Mouse (Mus musculus) embryonic stem cell, embryonic (primary cell): ENCODE measurements around the gene Reln.

Source experiments
- CTCF ChIA-PET, 4 experiments: fragments of 300-600 bp in 2 of 4; fragments of 350-600 bp in 2 of 4; sonication (Branson Sonifier 250); formaldehyde crosslinking; loops; one replicate each; lab custom pipeline; 2022; ENCODE audit warnings: inconsistent platforms in 2 of 4; lab: Charles Lee
- POLR2A ChIA-PET, 4 experiments: fragments of 300-600 bp in 2 of 4; fragments of 350-600 bp in 2 of 4; sonication (Branson Sonifier 250); formaldehyde crosslinking; loops; one replicate each; lab custom pipeline; 2022; ENCODE audit warnings: antibody characterized with exemption in 4 of 4, inconsistent platforms in 1 of 4; lab: Charles Lee

The Reln gene

DNA sequence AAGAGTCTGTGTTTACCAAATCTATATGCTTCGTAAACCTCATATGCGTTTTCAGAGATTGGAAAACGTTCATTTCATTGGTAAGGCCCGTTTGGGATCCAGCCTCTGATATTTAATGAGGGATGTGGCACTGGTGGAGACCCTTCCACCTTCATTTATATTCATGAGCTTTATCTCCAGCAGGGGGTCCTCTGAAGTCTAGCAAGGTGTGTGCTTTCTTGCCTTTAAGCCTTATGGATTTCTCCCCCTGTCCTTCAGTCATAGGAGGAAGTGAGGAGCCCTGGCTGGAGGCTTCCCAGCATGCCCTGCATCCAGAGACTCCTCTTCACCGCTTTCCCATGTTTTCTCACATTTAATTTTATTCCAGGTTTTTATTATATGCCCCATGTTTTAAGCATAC is 269.5 kb downstream of the Reln start:
- ChIA-PET CTCF (no interaction called here), POLR2A (no interaction called here)

DNA sequence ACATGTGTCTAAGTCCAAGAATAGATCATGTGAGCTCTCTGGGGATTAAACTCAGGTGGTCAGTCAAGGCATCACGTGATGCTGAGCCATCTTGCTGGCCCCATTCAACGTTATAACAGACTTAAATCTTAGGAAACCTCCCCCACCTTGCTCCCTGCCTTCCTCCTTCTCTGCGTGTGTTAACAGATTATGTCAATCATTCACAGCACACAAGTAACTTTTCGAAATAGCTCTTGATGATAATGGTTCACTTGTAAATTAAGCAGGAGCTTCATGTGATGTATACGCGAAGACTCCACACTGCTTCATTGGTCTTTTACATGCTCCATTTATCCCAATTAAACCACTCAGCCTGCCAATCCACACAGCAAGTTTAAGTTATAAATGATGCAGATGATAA is 271.9 kb downstream of the Reln start:
- POLR2A ChIA-PET = no interaction called here
- CTCF ChIA-PET = no interaction called here

DNA sequence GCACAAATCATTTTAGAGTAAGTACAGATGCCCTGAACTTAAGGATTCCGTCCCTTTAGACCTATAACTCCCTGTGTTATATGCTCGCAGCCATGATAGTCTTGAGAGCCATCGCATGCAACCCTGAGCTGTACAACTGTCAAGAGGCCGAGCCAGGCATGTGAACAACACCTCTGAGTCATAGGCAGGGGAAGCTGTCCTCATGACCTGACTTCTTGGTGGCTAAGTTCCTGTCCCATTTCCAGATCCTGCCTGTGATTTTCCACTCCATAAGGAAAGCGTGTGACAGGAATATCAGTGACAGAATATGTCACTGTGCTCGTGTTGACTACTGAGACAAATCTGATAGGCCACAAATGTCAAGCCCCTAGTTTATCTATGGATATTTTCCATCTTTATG is 285.3 kb downstream of the Reln start:
- CTCF ChIA-PET = no interaction called here
- POLR2A ChIA-PET = no interaction called here

DNA sequence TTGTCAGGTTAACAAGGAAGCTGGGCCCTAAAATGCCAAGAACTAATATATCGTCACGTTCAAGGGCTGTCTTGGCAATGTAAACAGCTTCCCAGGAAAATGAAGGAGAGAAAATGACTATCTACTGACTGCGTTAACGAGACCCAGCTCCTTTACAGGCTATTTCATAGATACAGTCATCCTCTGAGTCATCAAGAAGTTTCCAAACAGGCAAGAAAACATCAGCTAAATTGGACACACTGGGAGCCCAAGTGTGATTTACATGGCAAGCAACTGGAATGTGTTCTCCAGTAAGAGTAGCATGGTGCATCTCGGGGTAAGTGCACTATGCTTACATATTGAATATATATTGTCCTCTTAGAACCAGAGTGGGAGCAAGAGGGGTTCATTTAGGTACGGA is 302.7 kb downstream of the Reln start:
- POLR2A ChIA-PET = no interaction called here

DNA sequence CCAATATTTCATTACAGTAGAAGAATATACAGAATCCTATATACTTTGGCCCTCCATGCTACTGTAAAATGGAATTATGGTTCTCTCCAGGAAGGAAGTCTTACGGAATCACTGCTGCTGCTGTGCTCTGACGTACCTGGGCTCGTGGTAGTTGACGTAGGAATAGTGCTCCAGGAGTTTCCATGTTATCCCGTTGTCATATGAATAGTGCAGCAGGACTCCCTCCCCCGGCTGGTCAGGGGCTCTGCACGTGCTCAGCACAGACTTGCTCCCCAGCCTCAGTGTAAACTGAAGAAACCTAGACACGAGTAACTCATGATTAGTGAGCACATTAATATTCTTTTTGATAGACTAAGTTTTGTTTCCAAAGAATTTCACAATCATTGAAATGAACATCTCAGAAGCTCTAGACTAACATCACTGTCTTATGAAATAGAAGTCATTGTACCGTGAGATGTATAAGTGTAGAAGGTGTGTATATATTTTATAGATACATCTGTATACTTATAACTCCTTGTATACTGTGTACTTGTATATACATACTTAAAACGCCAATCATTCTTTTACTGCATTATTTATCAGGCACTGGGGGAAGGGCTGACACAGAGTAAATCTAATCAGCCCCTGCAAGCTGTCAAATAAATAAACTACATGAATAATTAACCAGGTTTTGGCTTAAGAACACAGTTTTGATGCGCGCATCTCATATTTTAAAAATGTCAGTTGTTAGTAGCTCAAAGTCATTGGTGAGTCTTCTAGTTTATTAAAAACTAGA is 304.9 kb downstream of the Reln start:
- ChIA-PET CTCF (no interaction called here), POLR2A (interaction anchor here in 1 of 4 experiments (0.5 kb wide), 1 partner anchor 10 kb away, joined by 3 read pairs; no protein-coding TSS in a partner anchor)

More for the DNA sequence above, 302.7 kb downstream of the Reln start:
- CTCF ChIA-PET = no interaction called here

DNA sequence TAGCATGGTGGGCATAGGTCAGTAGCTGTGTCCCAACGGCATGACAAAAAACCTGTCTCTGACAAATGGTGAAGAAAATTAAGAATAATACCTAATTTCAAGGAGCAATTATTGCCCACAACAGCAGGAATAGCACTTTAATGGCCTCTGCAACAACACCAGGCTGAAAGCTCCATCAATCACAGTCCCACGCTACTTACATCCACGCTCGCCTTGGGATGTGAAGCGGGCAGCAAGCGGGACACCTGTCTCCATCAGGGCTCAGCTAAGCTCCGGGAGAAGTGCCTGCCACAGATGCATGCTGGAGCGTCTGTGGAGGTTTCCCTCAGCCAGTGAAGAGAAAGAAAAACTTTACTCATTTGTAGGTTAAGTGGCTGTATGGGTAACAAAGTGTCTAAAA is 309.3 kb downstream of the Reln start:
- CTCF ChIA-PET = no interaction called here
- POLR2A ChIA-PET = no interaction called here

DNA sequence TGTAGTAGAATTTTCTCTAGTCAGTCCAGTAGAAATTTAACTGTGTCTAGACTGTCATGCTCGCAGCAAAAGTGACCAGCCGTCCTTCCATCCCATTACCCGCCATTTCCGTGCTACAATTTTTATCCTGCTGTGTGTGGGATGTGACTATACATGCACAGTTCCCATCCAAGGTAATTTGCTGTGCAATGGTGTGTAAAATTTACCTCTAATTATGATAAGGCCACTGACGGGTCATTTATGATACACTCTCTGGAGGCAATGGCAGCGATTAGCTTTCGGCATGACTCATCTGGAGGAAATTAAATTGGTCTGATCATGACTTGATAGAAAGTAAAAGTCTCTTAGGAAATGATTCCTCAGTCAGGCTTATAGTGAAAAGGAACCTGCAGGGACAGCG is 311.5 kb downstream of the Reln start:
- ChIA-PET POLR2A (no interaction called here), CTCF (no interaction called here)

DNA sequence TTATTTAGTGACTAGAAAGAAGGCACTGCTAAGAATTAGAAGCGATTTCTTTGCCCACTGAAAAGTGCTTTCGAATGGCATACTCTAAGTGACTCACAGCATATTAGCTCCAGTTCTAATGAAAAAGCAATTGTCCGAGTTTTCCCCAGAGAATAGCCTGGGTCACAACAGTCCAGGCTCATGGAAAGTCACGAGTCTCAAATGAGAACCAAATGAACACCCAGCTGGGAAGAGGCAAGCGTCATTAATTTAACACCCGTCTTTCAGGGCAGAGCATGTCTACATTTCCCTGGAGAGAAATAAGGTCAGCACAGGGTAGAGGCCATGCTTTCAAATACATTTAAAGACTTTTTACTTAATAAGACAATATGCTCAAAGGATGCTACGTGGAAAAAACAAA is 312.8 kb downstream of the Reln start:
- ChIA-PET CTCF (no interaction called here), POLR2A (no interaction called here)

DNA sequence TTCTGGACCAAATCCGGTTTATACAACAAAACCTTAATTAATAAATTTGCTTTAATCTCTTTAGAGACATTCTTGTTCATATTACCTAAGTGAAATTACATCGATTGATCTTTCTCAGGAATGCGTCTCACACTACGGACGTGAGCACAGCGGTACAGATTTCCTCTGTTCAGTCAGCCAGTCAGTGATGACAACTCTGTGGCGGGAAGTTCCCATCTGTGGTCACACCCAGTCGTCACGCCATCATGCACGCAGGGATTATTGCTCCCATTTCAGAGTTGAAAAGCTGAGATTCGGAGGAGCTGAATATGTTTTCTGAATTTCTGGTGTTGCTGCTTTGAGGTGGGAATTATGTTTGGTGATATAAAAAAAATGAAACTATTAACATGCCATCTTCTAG is 316.1 kb downstream of the Reln start:
- CTCF ChIA-PET = no interaction called here

DNA sequence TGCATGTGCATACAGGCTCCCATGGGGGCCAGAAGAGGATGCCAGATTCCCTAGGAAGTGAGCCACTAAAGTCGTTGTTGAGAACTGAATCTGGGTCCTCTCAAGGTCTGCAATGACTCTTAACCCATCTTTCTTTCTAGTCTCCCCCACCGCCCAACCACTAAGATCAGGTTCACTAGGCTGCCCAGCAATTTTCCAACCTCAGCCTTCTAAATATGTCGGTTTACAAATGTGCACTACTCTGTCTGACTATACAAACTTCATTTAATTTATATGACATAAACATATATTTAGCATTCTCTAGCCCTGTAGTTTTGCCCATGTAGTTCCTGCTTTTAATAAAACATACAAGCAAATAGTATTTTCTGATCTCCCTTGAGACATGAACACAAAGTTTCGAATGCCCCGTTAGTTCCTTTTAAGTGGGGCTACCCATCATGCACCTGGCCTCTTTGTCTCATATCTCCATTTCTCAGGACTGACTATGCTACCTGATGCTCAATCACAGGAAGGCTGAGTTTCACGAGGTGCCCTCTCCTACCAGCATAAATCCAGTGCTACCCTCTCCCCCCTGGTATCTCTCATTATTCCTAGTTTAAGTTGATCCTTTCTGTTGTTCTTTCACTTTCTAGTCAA is 317.1 kb downstream of the Reln start:
- CTCF ChIA-PET = no interaction called here
- POLR2A ChIA-PET = no interaction called here

More for the DNA sequence above, 316.1 kb downstream of the Reln start:
- POLR2A ChIA-PET = no interaction called here

DNA sequence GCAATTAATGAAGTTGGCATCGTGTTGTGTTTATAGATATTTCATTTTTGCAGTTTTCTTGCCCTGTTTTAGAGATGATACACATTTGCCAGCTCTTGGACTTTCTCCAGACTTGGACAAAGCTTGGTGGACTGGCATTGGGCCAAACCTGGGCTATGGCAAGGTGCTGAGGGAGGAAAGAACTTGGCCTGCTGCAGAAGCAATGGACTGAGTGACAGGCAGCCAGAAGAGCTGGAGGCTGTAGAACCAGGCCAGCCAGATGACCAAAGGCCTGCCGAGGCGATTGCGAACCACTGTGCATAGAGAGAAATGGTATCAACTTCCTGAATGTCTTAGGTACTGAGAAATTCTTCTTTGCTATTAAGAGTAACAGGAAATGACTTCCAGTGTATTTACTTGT is 318.8 kb downstream of the Reln start:
- CTCF ChIA-PET = interaction anchor here in 1 of 4 experiments (0.6 kb wide), 1 partner anchor 1771 kb away, joined by 3 read pairs; no protein-coding TSS in a partner anchor
- POLR2A ChIA-PET = no interaction called here

DNA sequence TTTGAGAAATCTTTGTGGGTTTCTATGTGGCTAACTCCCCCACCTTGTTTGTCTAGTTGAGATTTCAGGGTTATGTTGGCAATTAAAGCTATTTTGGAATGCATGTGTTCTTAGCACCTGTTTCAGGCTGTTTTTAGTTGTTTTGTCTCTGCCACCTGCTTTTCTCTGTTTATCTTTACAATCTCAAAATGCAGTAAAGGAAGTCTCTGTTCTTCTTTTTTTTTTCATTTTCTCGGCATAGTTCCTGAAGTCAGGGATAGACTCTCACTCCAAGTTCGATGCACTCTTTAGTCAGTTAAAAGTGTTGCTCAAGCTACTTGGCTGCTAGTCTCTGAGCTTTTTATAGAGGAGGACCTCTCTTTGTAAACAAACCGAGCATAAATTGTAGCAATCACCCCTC is 320.4 kb downstream of the Reln start:
- ChIA-PET POLR2A (no interaction called here), CTCF (no interaction called here)

DNA sequence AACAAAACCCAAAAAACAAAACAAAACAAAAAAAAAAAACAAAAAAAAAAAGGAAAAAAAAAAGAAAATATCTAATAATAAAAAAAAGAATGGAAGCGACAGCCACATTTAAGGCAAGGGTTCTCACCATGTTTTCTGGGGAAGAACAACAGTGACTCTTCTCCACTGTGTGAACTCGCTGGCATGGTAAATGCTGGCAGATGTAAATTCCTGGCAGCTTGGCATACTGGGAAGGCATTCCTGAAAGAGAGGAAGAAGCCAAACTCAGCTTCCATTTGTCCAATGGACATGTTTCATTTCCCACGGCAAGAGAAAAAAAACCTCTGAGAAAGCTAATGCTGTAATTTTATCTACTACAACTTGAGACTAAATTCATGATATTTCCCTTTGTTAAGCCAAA is 326.6 kb downstream of the Reln start:
- CTCF ChIA-PET = no interaction called here
- POLR2A ChIA-PET = no interaction called here

DNA sequence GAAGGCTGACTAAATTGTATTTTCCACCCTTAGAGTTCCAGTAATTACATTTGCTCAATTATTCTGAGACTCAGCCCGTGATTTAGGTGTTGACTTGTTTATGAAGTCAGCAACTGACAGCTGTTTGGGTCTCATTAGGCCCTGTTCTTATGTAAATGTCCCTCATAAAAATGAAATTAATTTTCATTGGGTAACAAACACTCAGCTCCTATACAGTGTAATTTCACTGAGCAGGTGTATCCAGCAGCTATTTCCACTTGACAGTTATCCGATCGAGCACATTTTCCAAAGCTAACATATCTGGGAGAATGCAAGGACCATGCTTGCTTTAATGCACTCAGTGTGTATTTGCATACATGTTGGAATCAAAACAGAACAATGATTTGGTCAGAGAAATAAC is 330.0 kb downstream of the Reln start:
- CTCF ChIA-PET = no interaction called here
- POLR2A ChIA-PET = no interaction called here

DNA sequence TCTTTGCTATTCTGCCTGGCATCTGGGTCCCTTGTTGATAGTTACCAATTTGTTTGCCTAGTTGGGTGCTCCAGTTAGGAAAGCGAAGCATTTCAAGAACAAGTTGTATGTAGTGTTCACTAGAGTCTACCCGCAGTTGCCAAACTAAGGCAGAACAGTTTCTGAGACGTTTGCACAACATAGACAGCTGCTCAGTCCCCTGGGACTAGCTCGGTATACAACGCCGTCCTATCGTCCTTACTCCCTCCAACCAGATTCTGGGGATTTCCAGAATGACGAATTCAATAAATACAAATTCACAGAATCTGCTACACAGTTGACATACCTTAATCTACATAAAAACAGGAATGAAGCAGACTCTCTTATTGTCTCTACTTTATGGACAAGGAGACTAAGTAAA is 335.4 kb downstream of the Reln start:
- ChIA-PET POLR2A (no interaction called here), CTCF (no interaction called here)

DNA sequence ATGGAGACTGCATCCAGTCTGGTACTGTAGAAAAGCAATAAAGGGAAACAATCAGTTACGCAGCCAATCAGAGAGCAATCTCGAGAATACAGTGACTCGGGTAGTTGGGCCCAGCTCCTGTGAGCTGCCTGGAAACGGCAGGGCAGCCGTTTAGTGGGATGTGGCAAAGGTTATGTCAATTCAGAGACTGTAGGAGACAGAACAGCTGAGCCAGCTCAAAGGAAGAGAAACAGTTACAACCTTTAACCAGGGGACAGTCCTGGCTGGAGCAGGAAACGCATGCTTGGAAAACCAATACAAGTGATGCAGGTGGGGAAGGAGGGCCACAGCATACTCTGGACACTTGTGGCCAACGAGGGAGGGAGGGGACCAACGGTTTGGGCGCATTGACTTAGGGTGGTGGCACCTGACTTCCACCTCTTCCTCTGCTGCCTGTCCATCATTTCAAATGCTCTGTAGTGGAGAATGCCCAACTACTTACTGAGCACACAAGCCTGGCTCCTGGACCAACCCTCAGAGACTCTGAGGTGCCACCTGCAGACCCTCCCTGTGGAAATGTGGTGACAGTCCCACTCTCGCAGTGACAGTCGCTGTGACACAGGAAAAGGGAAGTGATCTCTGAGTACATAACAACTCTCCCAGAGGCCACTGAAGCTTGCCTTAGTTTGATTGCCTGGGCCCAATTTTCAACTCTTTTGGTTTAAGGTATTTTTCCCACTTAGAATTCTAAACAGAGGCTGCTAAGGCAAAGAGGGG is 337.0 kb downstream of the Reln start:
- POLR2A ChIA-PET = no interaction called here

DNA sequence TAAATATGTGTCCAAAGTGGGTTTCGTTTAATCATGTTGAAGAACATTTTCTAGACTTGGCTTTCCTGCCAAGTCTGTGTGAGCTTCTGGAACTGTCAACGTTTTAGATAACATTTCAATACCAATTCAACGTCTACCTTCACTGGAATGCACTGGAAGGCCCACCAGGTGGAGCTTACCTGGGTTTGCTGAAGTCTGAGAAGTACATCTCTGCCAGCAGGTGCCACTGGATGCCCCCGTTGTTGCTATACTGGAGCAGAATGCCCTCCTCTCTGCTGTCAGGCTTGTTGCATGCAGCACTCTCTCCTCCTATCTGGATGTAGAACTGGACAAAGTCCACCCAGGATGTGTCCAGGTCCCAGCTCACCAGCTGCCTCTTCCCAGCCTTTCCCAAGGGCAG is 340.6 kb downstream of the Reln start:
- POLR2A ChIA-PET = no interaction called here
- CTCF ChIA-PET = no interaction called here

More for the DNA sequence above, 337.0 kb downstream of the Reln start:
- CTCF ChIA-PET = no interaction called here

DNA sequence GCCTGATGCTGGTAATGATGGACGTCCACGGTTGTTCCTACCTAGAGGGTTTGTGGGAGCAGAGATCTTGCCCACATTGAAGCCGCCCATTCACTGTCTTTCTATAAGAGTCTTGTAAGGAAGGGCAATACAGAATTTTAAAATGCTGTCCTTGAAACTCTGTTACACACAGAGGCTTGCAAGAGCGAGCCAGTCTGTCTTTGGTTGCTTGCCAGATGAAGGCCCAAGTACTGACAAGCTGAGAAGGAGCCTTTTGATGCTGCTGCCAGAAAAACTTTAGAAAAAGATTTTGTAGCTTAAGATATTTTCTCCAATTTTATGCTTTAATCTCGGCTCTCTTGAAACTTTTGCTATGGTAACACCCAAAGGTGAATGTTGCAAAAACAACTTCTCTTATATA is 356.8 kb downstream of the Reln start:
- CTCF ChIA-PET = interaction anchor here in 3 of 4 experiments (0.7 to 0.9 kb wide), 3 partner anchors 129 to 339 kb away, joined by 3 read pairs; no protein-coding TSS in a partner anchor
- POLR2A ChIA-PET = interaction anchor here in 1 of 4 experiments (0.6 kb wide), 1 partner anchor 764 kb away, joined by 5 read pairs; no protein-coding TSS in a partner anchor

DNA sequence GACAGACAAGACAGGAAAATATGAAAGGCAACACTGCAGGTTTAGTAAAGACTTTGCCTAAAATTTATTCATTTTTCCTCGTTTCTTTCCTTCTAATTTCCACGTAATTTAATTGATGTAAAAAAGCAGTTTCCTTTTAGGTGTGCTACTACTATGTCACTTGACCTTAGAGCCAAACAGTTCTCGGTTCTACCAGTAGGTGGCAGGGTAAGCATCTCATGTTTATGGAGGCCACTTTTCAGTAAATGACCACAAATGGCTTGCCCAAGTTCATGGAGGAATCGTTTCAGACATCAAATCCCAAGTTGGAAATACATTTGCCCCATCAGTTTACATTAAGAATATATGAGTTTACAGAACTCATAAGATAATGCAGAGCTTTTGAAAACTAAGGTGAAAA is 358.2 kb downstream of the Reln start:
- CTCF ChIA-PET = interaction anchor here in 2 of 4 experiments (0.5 to 1.7 kb wide), 2 partner anchors 25 to 341 kb away, joined by 5 to 6 read pairs; no protein-coding TSS in a partner anchor
- POLR2A ChIA-PET = no interaction called here

DNA sequence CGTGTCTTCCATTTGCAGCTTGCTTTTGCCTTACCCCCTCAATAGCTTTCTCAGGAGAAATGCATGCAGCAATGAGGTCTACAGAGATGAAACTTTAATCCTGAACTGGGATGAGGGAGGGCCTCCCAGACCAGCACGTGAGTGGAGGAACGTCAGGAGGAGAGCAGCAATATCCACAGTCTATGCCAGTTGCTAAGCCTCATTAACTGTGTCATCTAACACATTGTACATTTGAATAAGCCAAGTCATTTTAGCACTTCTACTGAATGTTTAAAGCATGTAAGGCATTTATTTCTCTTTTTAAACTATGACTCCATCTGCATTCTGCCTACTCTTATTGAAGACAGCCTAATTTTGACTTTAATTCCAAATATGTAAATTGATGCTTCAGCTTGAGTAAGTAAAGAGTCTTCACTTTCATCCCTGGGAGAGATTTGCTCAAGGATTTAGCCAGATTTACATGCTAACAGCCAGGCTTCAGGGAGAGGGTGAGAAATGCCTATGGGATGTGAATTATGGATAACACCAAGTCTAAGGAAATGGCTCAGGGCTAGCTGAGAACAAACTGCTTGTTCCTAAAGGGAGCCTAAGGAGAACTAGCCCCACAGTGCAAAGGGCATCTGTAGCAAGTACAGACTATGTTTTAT is 361.4 kb downstream of the Reln start:
- ChIA-PET CTCF (no interaction called here), POLR2A (no interaction called here)
